Mouse (Mus musculus): ENCODE data around the gene A530084C06Rik.

A530084C06Rik gene

GRCm38 (mm10) chr13:31543021-31543420 lies 16.1 kb downstream of the A530084C06Rik start:
- DNase-seq (ENCODE audit: low spot score) = no peak

- no peak for DNase-seq (ENCODE audit: low spot score)
These were observed 24.4 kb downstream of the A530084C06Rik start for GRCm38 (mm10) chr13:31534726-31535125.

GRCm38 (mm10) chr13:31531651-31532061 lies 27.5 kb downstream of the A530084C06Rik start:
- peak; percentile 45 for DNase-seq (ENCODE audit: low spot score)

GRCm38 (mm10) chr13:31531186-31531585 lies 27.9 kb downstream of the A530084C06Rik start:
- DNase-seq (ENCODE audit: low spot score) = no peak

- no peak for DNase-seq (ENCODE audit: low spot score)
These were observed 34.2 kb downstream of the A530084C06Rik start for GRCm38 (mm10) chr13:31524976-31525375.

- DNase-seq (ENCODE audit: low spot score) = no peak
These were observed 40.2 kb downstream of the A530084C06Rik start for GRCm38 (mm10) chr13:31518971-31519370.

GRCm38 (mm10) chr13:31518411-31518886 lies 40.7 kb downstream of the A530084C06Rik start:
- no peak for DNase-seq (ENCODE audit: low spot score)

- no peak for DNase-seq (ENCODE audit: low spot score)
These were observed 43.9 kb downstream of the A530084C06Rik start for GRCm38 (mm10) chr13:31515261-31515660.

- DNase-seq (ENCODE audit: low spot score) = no peak
These were observed 52.5 kb downstream of the A530084C06Rik start for GRCm38 (mm10) chr13:31506494-31507167.
